Mouse (Mus musculus) G1E (cell line): ENCODE data around the gene C87414. TPM values are rescaled to one million over a fixed set of nuclear protein-coding genes. Genes with fewer than 3 reads are reported as not detected.
"Not testable (repeated sequence)": the region's sequence is repeated elsewhere in the genome, so short reads cannot be mapped to it uniquely, and the experiment has no call there.

ENCODE experiments used
- ATAC-seq: 2 replicates; pipeline ENCODE4 v1.8.0; 2016; ENCODE audit warnings: mild to moderate bottlenecking; ENCODE audit not compliant: insufficient number of reproducible peaks, poor library complexity, low FRiP score, severe bottlenecking; ENCODE audit errors: extremely low read depth
- DNase-seq: peaks from one replicate; pipeline ENCODE4 v3.0.0; 2012; ENCODE audit warnings: low spot score
- H3K27me3 ChIP-seq: 2 replicates; pipeline ENCODE4 v1.6.1; 2012; ENCODE audit warnings: mild to moderate bottlenecking, low read length, inconsistent platforms; ENCODE audit not compliant: insufficient read depth
- H3K36me3 ChIP-seq: replicated peaks from 2 replicates; pipeline ENCODE3; 2012; ENCODE audit warnings: mild to moderate bottlenecking, inconsistent platforms
- H3K4me1 ChIP-seq: 2 replicates; pipeline ENCODE4 v1.6.1; 2012; ENCODE audit warnings: low read depth, low read length, inconsistent platforms, mixed read lengths; ENCODE audit not compliant: insufficient read depth
- H3K4me3 ChIP-seq: 2 replicates; pipeline ENCODE4 v1.5.1; 2012; ENCODE audit warnings: low read depth, mild to moderate bottlenecking, inconsistent platforms, low read length, moderate library complexity, mixed read lengths
- H3K9me3 ChIP-seq: replicated peaks from 2 replicates; pipeline ENCODE4 v1.6.1; 2012; ENCODE audit warnings: inconsistent platforms
- polyA plus RNA-seq: library from polyadenylated mRNA; stranded (reverse); fragments of >175 nt; gene quantifications from 2 replicates; pipeline ENCODE4 v1.2.3, GENCODE M21; 2012
- total RNA-seq, 2 experiments: library from RNA; stranded (forward) in 1 of 2; stranded (reverse) in 1 of 2; fragments of 200-1000 nt in 1 of 2; fragments of >200 nt in 1 of 2; fragmentation: Nextera tagmentation in 1 of 2; gene quantifications; 2 replicates each; pipeline ENCODE4 v1.2.3; 2014 to 2017

Gene C87414
- total RNA-seq (2014; fragmentation: Nextera tagmentation): not detected in 2 replicates
- not detected in 2 replicates for total RNA-seq (2017)
- polyA plus RNA-seq: not detected in 2 replicates

DNA sequence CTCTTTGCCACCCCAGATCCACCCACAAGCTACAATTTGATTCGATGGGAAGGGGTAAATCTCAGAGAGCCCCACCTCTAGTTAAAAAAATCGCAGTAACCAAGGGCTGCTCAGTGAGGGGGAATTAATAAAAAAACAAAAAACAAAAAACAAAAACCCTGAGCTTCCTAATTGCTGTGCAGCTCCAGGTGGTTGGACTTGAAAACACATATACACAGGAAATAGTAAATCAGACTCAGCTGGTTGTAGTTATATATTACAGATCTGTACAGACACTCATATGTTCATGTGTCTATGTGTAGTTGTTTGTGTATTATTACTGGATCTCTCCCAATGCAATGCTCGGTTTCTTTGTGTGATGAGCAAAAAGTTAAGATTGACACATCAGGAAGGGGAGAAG is at the start of gene C87414:
C87414 (minus strand) TSS at position 101 of the 400 bp plus-strand sequence.
- ATAC-seq, H3K27me3 ChIP-seq, H3K4me1 ChIP-seq, H3K36me3 ChIP-seq, H3K9me3 ChIP-seq, DNase-seq, H3K4me3 ChIP-seq: not testable (repeated sequence)

DNA sequence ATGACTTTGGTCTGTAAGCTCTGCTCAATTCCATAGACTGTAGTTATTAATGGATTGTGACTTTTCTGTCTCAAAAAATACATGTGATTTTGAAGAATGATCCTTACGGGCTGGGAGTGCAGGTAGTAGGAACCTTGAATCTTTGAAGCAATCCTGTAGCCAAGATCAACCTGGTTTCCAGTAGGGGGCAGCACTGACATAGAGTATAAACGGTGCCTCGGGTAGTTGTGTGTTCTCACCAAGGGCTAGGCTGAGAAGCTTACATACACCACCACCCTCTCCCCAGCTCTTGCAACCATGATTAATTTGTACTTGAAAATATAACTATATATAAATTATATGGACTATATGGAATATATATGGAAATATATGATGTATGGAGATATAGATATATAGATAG is 13.3 kb upstream of the C87414 start:
- H3K4me3 ChIP-seq, H3K36me3 ChIP-seq, ATAC-seq, H3K27me3 ChIP-seq, H3K4me1 ChIP-seq, H3K9me3 ChIP-seq, DNase-seq: not testable (repeated sequence)

Other genes starting within 250 kb of the C87414 start
- gene Gm16427, start 131.4 kb downstream of the C87414 start, total RNA-seq (2014; fragmentation: Nextera tagmentation): not detected in 2 replicates
- not detected in 2 replicates for gene Gm16427, start 131.4 kb downstream of the C87414 start, total RNA-seq (2017)
- gene Gm16427, start 131.4 kb downstream of the C87414 start, polyA plus RNA-seq: not detected in 2 replicates
- not detected in 2 replicates for gene Gm7792, start 172.2 kb upstream of the C87414 start, total RNA-seq (2014; fragmentation: Nextera tagmentation)
- 0.12 TPM in 1 of 2 replicates, not detected in the other for gene Gm7792, start 172.2 kb upstream of the C87414 start, total RNA-seq (2017)
- gene Gm7792, start 172.2 kb upstream of the C87414 start, polyA plus RNA-seq: not detected in 2 replicates